Mouse (Mus musculus): ENCODE measurements around the gene Kcnh4. TPM values are rescaled to one million over a fixed set of nuclear protein-coding genes. Genes with fewer than 3 reads are reported as not detected.

Kcnh4 gene
- polyA plus RNA-seq, 1 experiment from 2014 or later: 0.18 TPM

DNA sequence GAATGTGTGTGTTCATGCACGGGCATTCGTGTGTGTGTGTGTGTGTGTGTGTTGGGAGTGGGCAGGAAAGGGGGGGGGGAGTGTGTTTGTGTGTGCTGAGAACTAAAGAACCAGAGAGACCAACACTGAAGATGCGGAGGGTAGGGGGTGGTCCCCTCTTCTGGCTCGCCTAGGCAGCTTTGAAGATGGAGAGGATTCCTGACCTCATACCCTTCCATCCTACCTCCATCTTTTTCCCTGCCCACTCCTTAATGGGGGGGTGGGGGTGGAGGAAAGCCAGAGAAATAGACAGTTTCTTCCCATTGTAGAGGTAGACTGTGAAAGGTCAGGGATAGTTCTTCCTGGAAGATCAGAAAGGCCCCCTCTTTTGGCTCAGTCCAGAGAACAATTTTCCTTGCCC is 46.6 kb downstream of the Kcnh4 start:
- Histone ChIP-seq H3K4me3 (replicated peaks) (no peak overlapping the region), H3K36me3 (peaks cover 37% of the 10 kb centered on the region), H3K9me3 (no peaks in the 10 kb centered on the region), H3K4me2 (replicated peaks) (peak overlapping the region; percentile 62), H3K27me3 (replicated peaks) (no peaks in the 10 kb centered on the region), H3K4me1 (replicated peaks) (peaks cover 21% of the 10 kb centered on the region), H3K9ac (peak overlapping the region; percentile 17; the same call in 1 of the 2 replicates), H3K27ac (peak overlapping the region; percentile 52)
- ATAC-seq: no peak
- WGBS: 75% methylated on average over 4 of the region's 4 CpGs

DNA sequence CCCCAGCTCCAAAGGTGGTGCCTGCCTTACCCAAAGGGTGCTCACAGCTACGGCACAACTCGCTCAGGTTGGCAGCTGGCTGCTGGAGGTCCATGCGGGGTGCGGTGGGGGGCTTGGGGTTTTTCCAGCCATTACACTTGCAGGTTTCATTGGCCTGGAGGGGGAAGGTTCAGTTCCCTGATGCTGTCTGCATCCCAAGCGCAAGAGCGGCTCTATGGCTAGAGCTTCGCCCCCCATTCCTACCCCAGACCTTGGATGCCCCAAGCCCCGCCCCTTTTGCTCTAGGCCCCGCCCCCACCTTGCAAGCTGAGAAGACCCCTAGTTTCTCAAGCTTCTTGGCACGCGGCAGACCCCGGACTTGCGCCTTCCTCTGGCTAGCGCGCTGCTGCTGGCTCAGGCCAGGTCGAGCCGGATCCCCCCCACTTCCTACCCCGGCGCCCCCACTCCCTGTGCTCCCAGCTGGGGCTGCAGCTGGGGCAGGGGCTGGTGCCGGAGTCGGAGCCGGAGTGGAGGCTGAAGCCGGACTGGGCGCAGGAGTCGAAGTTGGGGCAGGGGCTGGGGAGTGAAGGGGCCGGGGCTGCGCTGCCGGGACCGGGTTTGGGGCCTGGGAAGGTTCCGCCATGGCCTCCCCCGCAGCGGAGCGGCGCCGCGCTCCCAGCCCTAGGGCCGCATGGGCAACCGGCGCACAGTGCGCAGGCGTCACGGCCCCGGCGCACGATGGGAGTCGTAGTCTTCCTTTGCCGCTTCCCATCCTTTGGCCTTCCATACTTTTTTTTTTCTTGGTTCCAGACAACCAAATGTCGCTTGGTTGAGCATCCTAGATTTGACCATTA is 47.7 kb downstream of the Kcnh4 start, which contains the start of gene Kat2a:
Gene Kat2a (minus strand): TSS at position 683 of the 833 bp plus-strand sequence.
- Histone ChIP-seq H3K27ac (peak within 1 kb of the TSS; percentile 72), H3K27me3 (replicated peaks) (no peaks in the 10 kb centered on the region), H3K9me3 (no peaks in the 10 kb centered on the region), H3K9ac (peak within 1 kb of the TSS; percentile 99), H3K36me3 (peaks cover 40% of the 10 kb centered on the region), H3K4me3 (replicated peaks) (peak within 1 kb of the TSS; percentile 99), H3K4me1 (replicated peaks) (peaks cover 21% of the 10 kb centered on the region), H3K4me2 (replicated peaks) (peak within 1 kb of the TSS; percentile 77)
- under 1% methylated on average over 48 of the region's 48 CpGs for WGBS
- ATAC-seq: peak; percentile 87

DNA sequence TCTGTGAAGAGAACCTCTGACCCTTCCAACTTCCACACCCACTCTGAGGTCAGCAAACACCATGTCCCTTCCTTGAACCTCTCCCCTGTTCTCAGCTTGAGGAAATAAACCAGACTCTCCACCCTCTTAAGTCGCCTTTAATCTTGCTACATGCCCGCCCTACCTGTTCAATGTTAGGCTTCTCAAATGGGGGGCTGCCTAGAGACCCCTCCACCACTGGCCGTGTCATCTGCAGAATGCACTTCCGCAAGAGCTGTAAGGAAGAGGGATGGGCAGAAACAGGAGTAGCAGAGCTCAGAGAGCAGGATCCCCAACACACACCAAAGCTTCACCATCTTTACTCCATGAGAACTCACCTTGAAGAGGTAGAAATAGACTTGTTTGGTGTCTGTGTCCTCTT is 48.8 kb downstream of the Kcnh4 start:
- Histone ChIP-seq H3K9ac (no peak overlapping the region), H3K36me3 (peaks cover 42% of the 10 kb centered on the region), H3K4me1 (replicated peaks) (peaks cover 21% of the 10 kb centered on the region), H3K4me3 (replicated peaks) (peak overlapping the region; percentile 99; the same call in 1 of the 2 replicates), H3K9me3 (no peaks in the 10 kb centered on the region), H3K4me2 (replicated peaks) (peak overlapping the region; percentile 77), H3K27me3 (replicated peaks) (no peaks in the 10 kb centered on the region), H3K27ac (no peak overlapping the region)
- no peak for ATAC-seq
- WGBS: 73% methylated on average over 4 of the region's 4 CpGs

DNA sequence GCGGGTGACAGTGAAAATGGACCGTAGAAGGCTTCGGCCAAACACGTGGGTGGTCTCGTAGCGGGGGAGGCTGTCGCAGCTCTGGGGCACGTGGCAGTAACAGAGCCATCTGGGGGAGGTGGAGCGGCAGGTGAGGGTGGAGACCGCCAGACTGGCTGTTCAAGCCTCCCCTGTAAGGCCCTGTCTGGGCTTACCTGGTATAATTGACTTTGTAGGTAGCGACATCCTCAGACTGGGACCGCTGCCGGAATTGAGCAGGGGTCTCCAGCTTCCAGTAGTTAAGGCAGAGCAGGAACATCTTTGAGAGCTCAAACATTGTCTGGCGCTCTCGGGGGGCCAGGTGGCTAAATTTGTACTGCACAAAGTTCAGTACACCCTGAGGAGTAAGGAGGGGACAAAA is 49.2 kb downstream of the Kcnh4 start:
- no peak overlapping the region for H3K9ac ChIP-seq
- H3K4me1 ChIP-seq (replicated peaks): peaks cover 21% of the 10 kb centered on the region
- no peaks in the 10 kb centered on the region for H3K27me3 ChIP-seq (replicated peaks)
- ATAC-seq: no peak
- no peak overlapping the region for H3K27ac ChIP-seq
- H3K4me3 ChIP-seq (replicated peaks): no peak overlapping the region
- H3K9me3 ChIP-seq: no peaks in the 10 kb centered on the region
- 88% methylated on average over 15 of the region's 15 CpGs for WGBS
- no peak overlapping the region for H3K4me2 ChIP-seq (replicated peaks)
- H3K36me3 ChIP-seq: peaks cover 42% of the 10 kb centered on the region

DNA sequence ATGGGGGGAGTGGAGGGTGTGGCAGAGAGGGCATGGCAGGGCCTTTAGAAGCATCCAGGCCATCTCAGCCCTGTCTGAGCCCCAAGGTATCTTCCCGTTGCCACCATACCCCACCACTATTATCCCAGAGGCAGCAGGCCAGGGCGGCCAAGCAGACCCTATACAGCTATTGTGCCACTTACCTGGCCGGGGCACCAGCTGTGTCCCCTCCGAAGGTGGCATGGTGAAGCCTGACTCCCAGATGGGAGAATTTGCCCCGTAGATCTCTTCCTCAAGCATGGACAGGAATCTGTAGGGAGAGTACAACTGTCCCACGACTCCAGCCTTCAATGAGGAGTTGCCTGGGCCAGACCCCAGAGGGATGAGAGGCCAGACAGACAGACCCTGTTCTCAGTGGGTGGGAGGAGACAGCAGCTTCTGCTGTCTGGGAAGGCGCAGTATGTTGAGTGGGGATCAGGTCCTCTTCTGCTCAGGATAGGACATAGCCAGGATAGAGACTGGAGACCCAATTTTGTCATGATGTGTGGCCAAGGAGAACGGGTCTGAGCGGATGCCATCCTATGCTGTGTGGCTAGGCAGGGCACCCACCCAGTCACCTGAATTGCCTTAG is 50.4 kb downstream of the Kcnh4 start:
- Histone ChIP-seq H3K27me3 (replicated peaks) (no peaks in the 10 kb centered on the region), H3K36me3 (peaks cover 49% of the 10 kb centered on the region), H3K4me3 (replicated peaks) (no peak overlapping the region), H3K4me2 (replicated peaks) (no peak overlapping the region), H3K27ac (no peak overlapping the region), H3K9ac (no peak overlapping the region), H3K4me1 (replicated peaks) (peaks cover 21% of the 10 kb centered on the region), H3K9me3 (no peaks in the 10 kb centered on the region)
- no peak for ATAC-seq
- WGBS: 93% methylated on average over 9 of the region's 9 CpGs

DNA sequence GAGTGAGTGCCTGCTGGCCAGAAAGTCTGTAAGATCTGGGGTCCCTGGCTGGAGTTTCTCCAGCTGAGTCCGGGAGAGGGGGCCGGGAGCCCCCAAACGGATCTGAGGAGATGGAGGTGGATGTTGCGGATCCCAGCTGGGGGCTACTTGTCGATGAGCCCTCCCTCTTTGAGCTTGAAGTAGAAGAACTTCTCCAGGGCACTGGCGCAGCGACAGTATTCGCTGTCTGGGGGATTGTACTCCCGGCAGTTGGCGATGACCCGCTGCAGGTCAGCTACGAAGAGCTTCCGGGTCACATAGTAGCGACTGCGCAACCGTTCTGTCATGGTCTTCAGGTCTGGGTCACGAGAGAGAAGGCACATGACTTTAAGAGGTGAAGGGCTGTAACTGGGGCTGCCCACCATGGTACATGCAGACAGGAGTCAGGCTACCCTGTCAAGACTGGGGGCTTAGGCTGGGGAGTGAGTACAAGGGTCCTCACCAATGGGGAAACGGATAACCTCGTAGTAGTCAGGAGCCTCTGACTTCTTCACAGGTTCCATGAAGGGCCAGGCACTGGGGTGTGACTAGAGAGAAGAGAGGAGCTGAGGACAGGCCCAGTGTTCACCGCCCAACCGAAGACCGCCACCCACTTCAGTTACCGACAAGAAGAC is 54.5 kb downstream of the Kcnh4 start:
- Histone ChIP-seq H3K9ac (no peak overlapping the region), H3K27me3 (replicated peaks) (no peaks in the 10 kb centered on the region), H3K9me3 (no peaks in the 10 kb centered on the region), H3K27ac (no peak overlapping the region), H3K4me1 (replicated peaks) (peaks cover 19% of the 10 kb centered on the region; the same call in 1 of the 2 replicates), H3K4me2 (replicated peaks) (no peak overlapping the region), H3K4me3 (replicated peaks) (no peak overlapping the region), H3K36me3 (peaks cover 49% of the 10 kb centered on the region)
- WGBS: 90% methylated on average over 23 of the region's 23 CpGs
- ATAC-seq: no peak

DNA sequence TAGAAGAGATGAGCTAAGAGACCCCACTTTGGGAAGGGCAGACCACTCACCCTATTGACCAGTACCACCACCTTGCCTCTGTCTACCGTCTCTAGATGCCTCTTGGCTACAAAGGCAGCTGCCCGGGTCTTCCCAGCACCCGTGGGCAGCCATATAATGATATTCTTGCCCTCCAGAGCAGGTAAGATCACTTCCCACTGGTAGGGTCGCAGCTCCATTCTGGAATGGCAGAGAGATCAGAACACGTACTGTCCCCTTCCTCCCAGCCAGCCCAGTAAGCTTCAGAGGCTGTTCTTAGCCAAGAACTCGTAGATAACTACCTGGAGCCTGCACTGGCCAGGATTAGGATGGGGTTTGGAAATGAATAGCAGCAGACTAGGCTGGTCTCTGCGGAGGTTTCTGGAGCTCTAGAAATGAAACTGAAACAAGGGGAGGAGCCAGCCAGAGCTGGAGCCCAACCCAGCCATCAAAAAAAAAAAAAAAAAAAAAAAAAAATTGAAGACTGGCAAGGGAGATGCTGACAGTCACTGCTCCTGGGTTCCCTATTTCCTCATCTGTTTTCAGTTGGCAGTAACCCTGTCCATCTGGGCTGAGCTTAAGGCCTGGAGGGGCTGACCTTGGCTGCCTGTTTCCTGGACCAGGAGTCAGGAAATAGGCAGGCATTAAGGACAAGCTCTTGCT is 55.8 kb downstream of the Kcnh4 start, which contains the start of gene Dhx58:
Gene Dhx58 (minus strand): TSS at position 421 of the 681 bp plus-strand sequence.
- H3K27ac ChIP-seq: no peak within 1 kb of the TSS
- H3K4me2 ChIP-seq (replicated peaks): peak within 1 kb of the TSS; percentile 46; the same call in 1 of the 2 replicates
- peaks cover 39% of the 10 kb centered on the region for H3K36me3 ChIP-seq
- H3K27me3 ChIP-seq (replicated peaks): no peaks in the 10 kb centered on the region
- H3K4me3 ChIP-seq (replicated peaks): no peak within 1 kb of the TSS
- peaks cover 19% of the 10 kb centered on the region; the same call in 1 of the 2 replicates for H3K4me1 ChIP-seq (replicated peaks)
- no peak for ATAC-seq
- H3K9me3 ChIP-seq: no peaks in the 10 kb centered on the region
- 68% methylated on average over 7 of the region's 7 CpGs for WGBS
- no peak within 1 kb of the TSS for H3K9ac ChIP-seq

DNA sequence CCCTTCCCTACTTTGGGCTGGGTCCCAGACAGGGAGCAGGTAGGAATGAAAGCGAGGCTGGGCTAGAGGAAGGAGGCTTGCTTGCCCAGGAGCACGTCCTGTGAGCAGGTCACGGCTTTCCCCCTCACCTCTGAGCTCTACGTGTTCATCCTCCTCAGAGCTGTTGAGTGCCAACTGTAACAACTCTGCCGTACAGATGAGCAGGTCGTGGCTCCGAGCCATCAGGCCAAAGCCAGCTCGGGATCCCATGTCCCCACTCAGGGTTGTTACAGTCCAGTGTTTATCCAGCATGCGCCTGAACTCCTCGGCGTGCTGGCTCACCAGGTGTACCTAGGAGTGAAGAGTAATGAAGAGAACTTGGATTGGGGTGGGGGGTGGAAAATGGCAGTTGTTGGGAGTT is 56.4 kb downstream of the Kcnh4 start:
- peaks cover 19% of the 10 kb centered on the region; the same call in 1 of the 2 replicates for H3K4me1 ChIP-seq (replicated peaks)
- ATAC-seq: no peak
- no peak overlapping the region for H3K27ac ChIP-seq
- H3K4me2 ChIP-seq (replicated peaks): peak overlapping the region; percentile 46; the same call in 1 of the 2 replicates
- H3K9me3 ChIP-seq: no peaks in the 10 kb centered on the region
- H3K4me3 ChIP-seq (replicated peaks): no peak overlapping the region
- WGBS: 66% methylated on average over 11 of the region's 11 CpGs
- peaks cover 33% of the 10 kb centered on the region for H3K36me3 ChIP-seq
- no peak overlapping the region for H3K9ac ChIP-seq
- no peaks in the 10 kb centered on the region for H3K27me3 ChIP-seq (replicated peaks)

DNA sequence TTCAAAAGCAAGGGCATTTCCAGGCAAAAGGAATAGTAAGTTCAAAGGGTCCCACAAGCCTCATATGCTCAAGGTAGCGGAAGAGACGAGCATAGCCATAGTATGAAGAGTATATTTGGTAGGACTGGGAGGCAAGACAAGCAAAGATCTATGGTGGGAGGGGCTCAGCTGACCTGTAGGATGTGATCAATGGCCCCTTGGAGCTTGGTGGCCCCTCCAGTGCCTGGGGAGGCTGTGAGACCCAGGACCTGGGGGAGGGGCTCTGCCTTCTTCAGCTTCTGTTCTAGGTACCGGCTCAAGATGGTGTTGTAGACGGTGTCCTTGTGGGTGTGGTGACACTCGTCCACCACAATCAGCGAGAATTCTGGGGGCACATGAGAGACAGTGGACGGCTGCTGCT is 56.8 kb downstream of the Kcnh4 start:
- 49% methylated on average over 7 of the region's 7 CpGs for WGBS
- peak overlapping the region; percentile 46 for H3K4me2 ChIP-seq (replicated peaks)
- no peak for ATAC-seq
- H3K4me1 ChIP-seq (replicated peaks): peaks cover 19% of the 10 kb centered on the region; the same call in 1 of the 2 replicates
- H3K27me3 ChIP-seq (replicated peaks): no peaks in the 10 kb centered on the region
- no peaks in the 10 kb centered on the region for H3K9me3 ChIP-seq
- no peak overlapping the region for H3K27ac ChIP-seq
- peaks cover 29% of the 10 kb centered on the region for H3K36me3 ChIP-seq
- H3K9ac ChIP-seq: no peak overlapping the region
- 0 out of 2 replicates have a peak overlapping the region, but pooled peaks have one; percentile 9 for H3K4me3 ChIP-seq (replicated peaks)

DNA sequence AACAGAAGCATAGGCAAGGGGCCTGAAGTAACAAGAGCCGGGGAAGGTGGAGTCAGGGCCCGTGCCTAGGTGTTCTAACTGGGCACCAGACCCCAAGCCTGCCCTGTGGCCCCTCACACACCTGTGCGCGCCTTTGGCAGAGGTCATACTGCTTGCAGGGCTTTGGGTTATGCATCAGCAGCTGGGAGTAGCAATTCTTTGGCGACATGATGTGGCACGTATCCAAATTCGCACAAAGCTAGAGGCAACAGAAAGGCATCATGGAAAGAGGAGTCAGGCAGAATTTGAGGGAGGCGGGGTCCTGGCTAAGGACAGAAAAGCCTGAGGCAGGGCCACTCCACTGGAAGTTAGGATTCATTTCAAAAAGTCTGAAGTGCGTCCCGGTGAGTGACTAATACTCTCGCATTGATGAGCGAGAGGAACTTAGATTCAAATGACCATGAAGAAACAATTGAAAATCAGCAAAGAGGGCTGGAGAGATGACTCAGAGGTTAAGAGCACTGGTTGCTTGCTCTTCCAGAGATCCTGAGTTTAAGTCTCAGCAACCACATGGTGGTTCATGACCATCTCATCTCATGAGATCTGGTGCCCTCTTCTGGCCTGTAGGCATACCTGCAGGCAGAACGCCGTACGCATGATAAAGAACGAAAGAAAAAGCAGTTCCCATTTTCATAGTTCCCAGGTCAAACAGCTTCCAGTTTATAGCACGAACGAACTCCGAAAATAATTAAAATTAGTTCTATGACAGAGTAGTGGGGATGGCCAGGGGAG is 57.5 kb downstream of the Kcnh4 start:
- H3K36me3 ChIP-seq: peaks cover 24% of the 10 kb centered on the region
- WGBS: 39% methylated on average over 19 of the region's 19 CpGs
- no peak overlapping the region for H3K27ac ChIP-seq
- no peaks in the 10 kb centered on the region for H3K9me3 ChIP-seq
- ATAC-seq: peak; percentile 66
- no peak overlapping the region for H3K9ac ChIP-seq
- H3K4me2 ChIP-seq (replicated peaks): peak overlapping the region; percentile 46
- H3K27me3 ChIP-seq (replicated peaks): no peaks in the 10 kb centered on the region
- H3K4me1 ChIP-seq (replicated peaks): peaks cover 19% of the 10 kb centered on the region; the same call in 1 of the 2 replicates
- 0 out of 2 replicates have a peak overlapping the region, but pooled peaks have one; percentile 9 for H3K4me3 ChIP-seq (replicated peaks)

DNA sequence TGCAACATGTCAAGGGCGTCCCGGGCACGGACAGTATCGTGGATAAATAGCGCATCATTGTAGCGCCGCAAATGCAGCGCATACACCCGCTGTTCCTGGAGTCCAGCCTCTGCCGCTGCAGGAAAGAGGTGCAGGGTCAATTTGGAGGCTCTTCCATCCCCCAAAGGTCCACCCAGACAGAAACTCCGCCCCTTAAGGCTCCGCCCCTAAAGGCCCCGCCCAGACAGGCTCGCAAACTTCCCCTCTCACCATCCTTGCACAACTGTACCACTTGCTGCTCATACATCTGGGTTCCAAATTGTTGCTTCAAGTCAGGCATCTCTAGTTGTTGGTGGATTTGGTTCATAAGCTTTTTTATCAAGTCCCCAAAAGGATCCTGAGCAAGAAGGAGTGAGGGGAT is 58.4 kb downstream of the Kcnh4 start:
- no peak for ATAC-seq
- peaks cover 16% of the 10 kb centered on the region for H3K36me3 ChIP-seq
- no peaks in the 10 kb centered on the region for H3K27me3 ChIP-seq (replicated peaks)
- H3K9ac ChIP-seq: no peak overlapping the region
- H3K4me2 ChIP-seq (replicated peaks): peak overlapping the region; percentile 52
- H3K4me1 ChIP-seq (replicated peaks): peaks cover 19% of the 10 kb centered on the region; the same call in 1 of the 2 replicates
- H3K27ac ChIP-seq: no peak overlapping the region
- 9% methylated on average over 14 of the region's 14 CpGs for WGBS
- H3K4me3 ChIP-seq (replicated peaks): peak overlapping the region; percentile 14
- H3K9me3 ChIP-seq: no peaks in the 10 kb centered on the region
